Mouse (Mus musculus) embryonic facial prominence, embryonic 14.5 days (tissue): ENCODE measurements around the gene Adss. TPM values are rescaled to one million over a fixed set of nuclear protein-coding genes. Genes with fewer than 3 reads are reported as not detected.
"Not testable (repeated sequence)": the region's sequence is repeated elsewhere in the genome, so short reads cannot be mapped to it uniquely, and the experiment has no call there.

Experiments
- ATAC-seq: fragments of 200-750 bp; cut with Nextera tagmentation; 2 replicates; pipeline ENCODE4 v1.8.0; 2017; ENCODE audit warnings: low read depth, moderate number of reproducible peaks, moderate TSS enrichment
- DNase-seq: peaks from one replicate; pipeline ENCODE4 v3.0.0-alpha.2; 2015; ENCODE audit warnings: low spot score
- H3K27ac ChIP-seq: fragments of 300-500 bp; sonication (generic); replicated peaks from 2 replicates; pipeline ENCODE4 v1.5.1; 2014; ENCODE audit warnings: low read depth, mild to moderate bottlenecking, low read length, moderate library complexity
- H3K27me3 ChIP-seq: fragments of 300-500 bp; sonication (generic); replicated peaks from 2 replicates; pipeline ENCODE4 v1.6.1; 2014; ENCODE audit warnings: low read length; ENCODE audit not compliant: control insufficient read depth, insufficient read depth
- H3K36me3 ChIP-seq: fragments of 300-500 bp; sonication (generic); 2 replicates; pipeline ENCODE4 v1.6.1; 2014; ENCODE audit warnings: low read length, mixed read lengths; ENCODE audit not compliant: control insufficient read depth, insufficient read depth
- H3K4me1 ChIP-seq: fragments of 300-500 bp; sonication (generic); 2 replicates; pipeline ENCODE4 v1.6.1; 2014; ENCODE audit warnings: antibody characterized with exemption, low read length; ENCODE audit not compliant: control insufficient read depth, insufficient read depth
- H3K4me2 ChIP-seq: fragments of 300-500 bp; sonication (generic); 2 replicates; pipeline ENCODE4 v1.6.1; 2014; ENCODE audit warnings: low read depth, mild to moderate bottlenecking, low read length, moderate library complexity, mixed read lengths
- H3K4me3 ChIP-seq: fragments of 300-500 bp; sonication (generic); 2 replicates; pipeline ENCODE4 v1.5.1; 2014; ENCODE audit warnings: low read depth, mild to moderate bottlenecking, low read length
- H3K9ac ChIP-seq: fragments of 300-500 bp; sonication (generic); 2 replicates; pipeline ENCODE4 v1.6.1; 2014; ENCODE audit warnings: low read depth, mild to moderate bottlenecking, low read length, moderate library complexity, mixed read lengths
- H3K9me3 ChIP-seq: fragments of 300-500 bp; sonication (generic); 2 replicates; pipeline ENCODE4 v1.6.1; 2016; ENCODE audit warnings: low read length; ENCODE audit not compliant: control insufficient read depth
- WGBS: fragments of 180-500 bp; shearing (Covaris S2); extraction: QIAGEN DNeasy Blood & Tissue Kit; methylation state at CpG from one replicate; pipeline ENCODE4 v1.1.7; 2014; 5-methylcytosine and 5-hydroxymethylcytosine counted together
- polyA plus RNA-seq: library from polyadenylated mRNA; unstranded; fragments of >200 nt; fragmentation: Nextera tagmentation; extraction: Ambion mirVana; gene quantifications from 2 replicates; pipeline ENCODE4 v1.2.1, GENCODE M21; 2014

The Adss gene
- 48.4 and 54.6 TPM in 2 replicates for polyA plus RNA-seq

DNA sequence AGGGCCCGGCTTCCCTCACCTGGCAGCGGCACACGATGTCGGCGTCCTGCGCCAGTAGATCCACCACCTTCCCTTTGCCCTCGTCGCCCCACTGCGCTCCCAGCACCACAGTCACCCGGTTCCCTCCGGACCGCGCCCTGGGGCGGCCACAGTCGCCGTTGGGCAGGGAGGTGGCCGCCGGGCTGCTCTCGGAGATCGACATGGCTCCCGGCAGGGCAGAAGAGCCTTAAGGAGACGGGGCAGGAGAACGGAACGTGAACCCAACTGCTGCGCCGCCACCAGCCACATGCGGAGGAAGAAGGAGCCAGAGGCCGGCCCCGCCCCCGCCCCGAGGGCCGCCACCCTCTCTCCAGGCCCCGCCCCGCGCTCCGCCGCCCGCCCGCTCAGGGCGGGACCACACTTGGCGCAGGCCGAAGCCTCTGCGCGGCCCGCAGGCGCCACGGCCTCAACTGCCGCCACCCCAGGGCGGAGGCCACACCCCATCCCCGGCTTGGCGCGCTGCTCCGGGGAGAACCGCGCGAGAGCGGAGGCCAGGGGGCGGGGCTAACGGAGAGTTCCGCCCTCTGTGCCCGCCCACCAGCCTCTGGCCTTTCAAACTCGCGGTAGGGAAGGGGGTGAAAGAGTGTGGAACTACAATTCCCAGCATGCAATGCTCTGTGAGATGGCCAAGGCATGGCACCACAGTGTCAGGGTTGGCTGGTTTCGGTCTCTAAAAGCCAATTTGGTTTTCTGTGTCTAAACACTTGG lies at the start of gene Adss:
Adss (minus strand) TSS at position 319 of the 747 bp plus-strand sequence.
- ATAC-seq, result peak; percentile 99
- Histone ChIP-seq H3K4me3 (peak within 1 kb of the TSS; percentile 91), H3K4me1 (peaks cover 7% of the 10 kb centered on the region), H3K9ac (peak within 1 kb of the TSS; percentile 90), H3K4me2 (peak within 1 kb of the TSS; percentile 68), H3K27ac (peak within 1 kb of the TSS; percentile 93), H3K36me3 (no peaks in the 10 kb centered on the region), H3K27me3 (no peaks in the 10 kb centered on the region), H3K9me3 (no peaks in the 10 kb centered on the region)
- under 1% methylated on average over 24 of the region's 64 CpGs for WGBS
- peak; percentile 98 for DNase-seq

DNA sequence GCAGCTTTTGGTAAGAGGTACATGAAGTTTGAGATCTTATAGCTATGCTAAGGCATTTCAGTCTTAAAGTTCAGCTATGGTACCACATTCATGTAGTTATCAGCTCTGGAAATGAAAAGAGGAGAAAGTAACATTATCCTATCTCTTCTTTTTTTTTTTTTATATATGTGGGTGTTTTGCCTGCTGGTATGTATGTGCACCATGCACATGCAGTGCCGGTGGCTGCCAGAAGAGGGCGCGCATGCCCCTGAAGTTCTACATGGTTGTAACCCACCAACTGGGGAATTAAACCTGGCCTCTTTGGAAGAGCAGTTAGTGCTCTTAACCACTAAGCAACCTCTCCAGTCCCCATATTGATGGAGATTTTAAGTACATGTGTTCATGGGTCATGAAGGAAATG lies 49.5 kb upstream of the Adss start:
- DNase-seq, H3K9me3 ChIP-seq, H3K4me2 ChIP-seq, ATAC-seq, H3K4me3 ChIP-seq, H3K4me1 ChIP-seq, H3K9ac ChIP-seq, H3K27me3 ChIP-seq, H3K27ac ChIP-seq, H3K36me3 ChIP-seq: not testable (repeated sequence)
- 36% methylated on average over 3 of the region's 3 CpGs for WGBS

DNA sequence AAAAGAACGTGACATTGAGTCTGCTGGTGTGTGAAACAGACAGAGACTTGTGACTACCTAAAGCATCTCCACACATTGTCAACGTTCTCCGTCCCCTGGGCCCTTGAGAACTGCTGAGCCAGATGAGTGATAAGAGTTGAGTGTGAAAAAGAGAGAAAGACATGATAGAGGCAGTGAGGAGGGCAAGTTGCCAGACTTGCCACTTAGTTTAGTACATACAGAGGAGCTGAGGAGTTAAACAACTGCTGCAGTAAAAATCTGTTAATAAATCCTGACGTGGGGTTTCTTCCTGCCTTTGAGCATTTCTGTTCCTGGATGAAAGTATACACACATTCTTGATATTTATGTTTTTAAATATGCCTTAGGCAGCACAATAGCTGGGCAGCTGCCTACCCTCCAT lies 31.5 kb upstream of the Adss start:
- not testable (repeated sequence) for H3K4me1 ChIP-seq, H3K27ac ChIP-seq, H3K9me3 ChIP-seq, H3K4me2 ChIP-seq, ATAC-seq, H3K36me3 ChIP-seq, H3K9ac ChIP-seq, H3K27me3 ChIP-seq, DNase-seq, H3K4me3 ChIP-seq
- 73% methylated on average over 4 of the region's 4 CpGs for WGBS

DNA sequence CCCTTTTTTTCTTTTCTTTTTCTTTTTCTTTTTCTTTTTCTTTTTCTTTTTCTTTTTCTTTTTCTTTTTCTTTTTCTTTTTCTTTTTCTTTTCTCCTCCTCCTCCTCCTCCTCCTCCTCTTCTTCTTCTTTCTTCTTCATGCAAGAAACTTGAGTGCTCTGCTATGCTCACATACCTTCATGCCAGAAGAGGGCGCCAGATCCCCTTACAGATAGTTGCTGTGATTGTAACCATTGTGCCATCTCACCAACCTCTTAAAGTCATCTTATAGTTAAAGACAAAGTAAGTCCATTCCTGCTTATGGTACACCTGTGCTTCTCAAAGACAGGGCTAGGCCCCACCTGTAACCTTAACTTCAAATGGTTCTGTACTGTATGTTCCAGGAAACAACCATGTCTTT lies 10.5 kb upstream of the Adss start:
- not testable (repeated sequence) for H3K27me3 ChIP-seq, H3K4me2 ChIP-seq, ATAC-seq, H3K9ac ChIP-seq, H3K36me3 ChIP-seq, H3K4me3 ChIP-seq, H3K9me3 ChIP-seq, H3K27ac ChIP-seq, H3K4me1 ChIP-seq
- peak; percentile 17 for DNase-seq
- 33% methylated on average over 1 of the region's 1 CpGs for WGBS

DNA sequence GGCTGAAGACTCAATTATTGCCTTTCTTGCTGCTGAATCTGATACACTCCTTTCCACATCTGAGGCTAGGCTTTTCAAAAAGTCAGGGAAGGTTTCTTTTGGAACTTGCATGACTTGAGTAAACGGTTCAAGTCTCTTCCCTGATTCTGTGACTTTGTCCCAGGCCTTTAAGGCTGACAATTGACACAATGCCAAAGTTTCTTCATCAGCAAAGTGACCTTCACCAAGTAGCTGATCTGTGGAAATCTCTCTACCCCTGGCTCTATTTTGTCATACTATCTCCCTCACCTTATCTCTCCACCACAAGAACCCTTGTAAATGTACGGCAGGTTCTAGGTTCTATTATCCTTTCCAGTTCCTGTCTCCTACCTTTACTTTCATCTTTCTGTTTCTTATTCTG lies 7.2 kb upstream of the Adss start:
- no peak for ATAC-seq
- Histone ChIP-seq H3K9me3 (no peaks in the 10 kb centered on the region), H3K36me3 (no peaks in the 10 kb centered on the region), H3K27ac (no peak overlapping the region), H3K27me3 (no peaks in the 10 kb centered on the region), H3K4me2 (no peak overlapping the region), H3K9ac (no peak overlapping the region), H3K4me1 (no peaks in the 10 kb centered on the region), H3K4me3 (no peak overlapping the region)
- DNase-seq, result no peak
- WGBS, result 78% methylated on average over 2 of the region's 2 CpGs

- H3K9me3 ChIP-seq, result no peaks in the 10 kb centered on the region
- no peak for ATAC-seq
- no peaks in the 10 kb centered on the region for H3K27me3 ChIP-seq
- 63% methylated on average over 8 of the region's 8 CpGs for WGBS
- no peaks in the 10 kb centered on the region for H3K36me3 ChIP-seq
- H3K4me1 ChIP-seq, result peaks cover 7% of the 10 kb centered on the region
- H3K4me2 ChIP-seq, result peak overlapping the region; percentile 47
- H3K27ac ChIP-seq, result peak overlapping the region; percentile 52; the same call in 1 of the 2 replicates
- H3K9ac ChIP-seq, result no peak overlapping the region
- H3K4me3 ChIP-seq, result peak overlapping the region; percentile 91; the same call in 1 of the 2 replicates
- DNase-seq, result peak; percentile 51
Measured at GRCm38 (mm10) chr1:177797151-177797755, 942 bp upstream of the Adss start.

DNA sequence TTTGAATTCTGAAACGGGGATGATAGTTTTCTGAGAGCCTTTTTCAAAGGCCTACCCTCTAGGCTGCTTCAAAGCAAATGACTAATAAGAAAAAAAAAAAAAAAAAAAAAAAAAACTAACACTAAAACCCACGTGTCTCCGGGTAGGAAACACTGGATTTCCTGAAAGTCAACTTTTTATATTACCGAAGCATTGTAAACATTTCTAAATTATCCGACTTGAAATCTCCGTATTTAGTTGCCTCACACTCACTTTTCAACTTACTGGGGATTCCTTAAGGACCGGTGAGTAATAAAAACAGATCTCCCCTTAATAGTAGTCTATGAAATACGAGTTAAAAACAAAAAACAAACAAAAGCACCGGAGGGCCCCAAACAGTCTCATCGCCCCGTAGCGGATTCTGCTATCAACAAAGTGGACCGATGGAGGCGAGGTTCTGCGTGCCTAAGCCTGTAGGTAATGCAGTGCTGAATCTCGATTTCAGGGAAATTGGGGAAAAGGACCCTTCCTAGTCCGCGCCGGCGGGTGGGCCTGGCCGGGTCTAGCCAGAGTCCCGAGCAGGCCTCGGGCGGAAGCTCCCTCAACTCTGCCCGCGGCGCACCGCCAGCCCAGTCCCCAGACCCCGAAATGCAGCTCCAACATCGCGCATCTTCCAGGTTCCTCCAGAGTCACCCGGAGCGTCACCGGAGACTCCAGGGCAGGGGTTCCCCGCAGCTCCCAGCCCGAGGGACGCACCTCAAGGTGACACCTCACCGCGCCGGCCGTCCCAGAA lies 704 bp downstream of the Adss start:
- DNase-seq, result peak; percentile 58
- Histone ChIP-seq H3K4me1 (peaks cover 7% of the 10 kb centered on the region), H3K4me3 (peak overlapping the region; percentile 91), H3K9me3 (no peaks in the 10 kb centered on the region), H3K9ac (peak overlapping the region; percentile 90), H3K27me3 (no peaks in the 10 kb centered on the region), H3K4me2 (peak overlapping the region; percentile 68), H3K36me3 (no peaks in the 10 kb centered on the region), H3K27ac (peak overlapping the region; percentile 93)
- under 1% methylated on average over 41 of the region's 41 CpGs for WGBS
- ATAC-seq, result peak; percentile 41

GRCm38 (mm10) chr1:177794866-177795265 lies 1.4 kb downstream of the Adss start:
- peak overlapping the region; percentile 91 for H3K4me3 ChIP-seq
- no peaks in the 10 kb centered on the region for H3K36me3 ChIP-seq
- ATAC-seq (no peak), DNase-seq (peak; percentile 9)
- H3K27me3 ChIP-seq, result no peaks in the 10 kb centered on the region
- 8% methylated on average over 8 of the region's 8 CpGs for WGBS
- peaks cover 7% of the 10 kb centered on the region for H3K4me1 ChIP-seq
- no peaks in the 10 kb centered on the region for H3K9me3 ChIP-seq
- H3K9ac ChIP-seq, result peak overlapping the region; percentile 90
- no peak overlapping the region; the same call in 1 of the 2 replicates for H3K27ac ChIP-seq
- H3K4me2 ChIP-seq, result peak overlapping the region; percentile 68
